Mouse (Mus musculus) heart, postnatal 0 days (tissue): ENCODE data around the gene Cdt1.

ENCODE experiments used
- CTCF ChIP-seq: IDR thresholded peaks from 2 replicates; pipeline ENCODE4 v1.5.1; 2016; ENCODE audit warnings: antibody characterized with exemption, control low read depth, low read depth
- EP300 ChIP-seq: IDR thresholded peaks from 2 replicates; pipeline ENCODE4 v1.6.1; 2016; ENCODE audit warnings: antibody characterized with exemption, low read depth

DNA sequence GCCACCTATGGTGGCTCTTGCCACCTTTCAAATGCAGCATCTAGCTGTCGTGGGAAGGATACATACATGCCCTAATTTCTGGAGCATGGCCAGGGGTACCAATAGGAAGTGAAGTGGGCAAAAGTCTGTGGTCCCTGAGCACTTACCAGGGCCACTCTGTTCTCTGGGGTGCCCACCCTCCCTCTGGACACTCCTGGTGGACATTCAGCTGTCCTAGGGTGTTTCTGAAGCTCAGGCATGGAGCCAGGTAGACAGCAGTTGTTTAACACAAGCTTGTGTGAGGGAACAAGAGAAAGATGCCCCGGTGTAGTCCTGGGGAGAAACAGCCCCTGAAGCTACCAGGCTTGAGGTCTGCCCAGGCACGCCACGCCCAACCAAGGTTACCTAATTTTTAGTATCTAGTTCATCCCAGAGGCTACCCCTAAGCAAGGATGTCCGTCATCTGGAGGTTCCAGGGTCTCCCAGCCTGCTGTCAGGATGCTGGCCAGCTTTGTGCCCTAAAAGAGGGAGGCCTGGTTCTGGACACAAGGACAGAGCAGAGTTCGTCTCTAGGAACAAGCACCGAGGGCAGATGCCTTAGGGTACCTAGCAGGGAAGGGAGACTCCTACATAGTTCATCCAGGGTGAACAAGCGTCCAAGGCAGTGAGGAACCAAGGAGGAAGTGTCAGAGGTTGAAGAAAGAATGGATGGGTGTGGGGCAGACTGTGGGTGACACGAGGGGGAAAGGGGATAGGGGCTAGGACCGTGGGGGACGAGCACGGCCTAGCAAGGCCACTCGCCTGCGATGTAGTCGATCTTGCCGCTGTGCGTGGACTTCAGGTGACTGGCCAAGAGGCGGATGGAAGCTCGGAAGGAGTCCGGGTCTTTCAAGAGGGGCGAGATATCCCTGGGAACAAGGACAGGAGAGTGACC, 8.2 kb downstream of the Cdt1 start:
- TF ChIP-seq EP300 (no peak), CTCF (no peak)
